Mouse (Mus musculus) Patski (cell line): ENCODE results near the gene Slco2a1. TPM values are rescaled to one million over a fixed set of nuclear protein-coding genes. Genes with fewer than 3 reads are reported as not detected.
"Not testable (repeated sequence)": the region's sequence is repeated elsewhere in the genome, so short reads cannot be mapped to it uniquely, and the experiment has no call there.

Experiments
- ATAC-seq: fragments of 100-300 bp; one replicate; pipeline ENCODE4 v1.8.0; 2021
- CTCF ChIA-PET: fragments of 350-600 bp; sonication (Branson Sonifier 250); formaldehyde crosslinking; loops from one replicate; lab custom pipeline; 2022; ENCODE audit warnings: inconsistent platforms; lab: Charles Lee
- POLR2A ChIA-PET: fragments of 350-600 bp; sonication (Branson Sonifier 250); formaldehyde crosslinking; loops from one replicate; lab custom pipeline; 2022; ENCODE audit warnings: antibody characterized with exemption, inconsistent platforms; lab: Charles Lee
- DNase-seq: peaks from one replicate; pipeline ENCODE4 v3.0.0-alpha.2; 2011; ENCODE audit warnings: low read depth, low spot score
- H3K27me3 ChIP-seq: fragments of 371-371 bp; one replicate; pipeline ENCODE4 v1.5.1; 2021
- CTCF ChIP-seq: fragments of 100-300 bp; IDR thresholded peaks from one replicate; pipeline ENCODE4 v1.5.1; 2021
- in situ Hi-C: fragments of 300-500 bp; cut with MboI; formaldehyde crosslinking; loops from 3 replicates; pipeline ENCODE4 v1.11.1; 2018; ENCODE audit warnings: low pct_unique_long_range_greater_than_20kb, mixed read lengths
- polyA plus RNA-seq: library from polyadenylated mRNA; unstranded; gene quantifications from one replicate; pipeline ENCODE4 v1.2.3, GENCODE M21; 2021

The Slco2a1 gene
- polyA plus RNA-seq, 1 experiment from 2014 or later, result 14.9 TPM

DNA sequence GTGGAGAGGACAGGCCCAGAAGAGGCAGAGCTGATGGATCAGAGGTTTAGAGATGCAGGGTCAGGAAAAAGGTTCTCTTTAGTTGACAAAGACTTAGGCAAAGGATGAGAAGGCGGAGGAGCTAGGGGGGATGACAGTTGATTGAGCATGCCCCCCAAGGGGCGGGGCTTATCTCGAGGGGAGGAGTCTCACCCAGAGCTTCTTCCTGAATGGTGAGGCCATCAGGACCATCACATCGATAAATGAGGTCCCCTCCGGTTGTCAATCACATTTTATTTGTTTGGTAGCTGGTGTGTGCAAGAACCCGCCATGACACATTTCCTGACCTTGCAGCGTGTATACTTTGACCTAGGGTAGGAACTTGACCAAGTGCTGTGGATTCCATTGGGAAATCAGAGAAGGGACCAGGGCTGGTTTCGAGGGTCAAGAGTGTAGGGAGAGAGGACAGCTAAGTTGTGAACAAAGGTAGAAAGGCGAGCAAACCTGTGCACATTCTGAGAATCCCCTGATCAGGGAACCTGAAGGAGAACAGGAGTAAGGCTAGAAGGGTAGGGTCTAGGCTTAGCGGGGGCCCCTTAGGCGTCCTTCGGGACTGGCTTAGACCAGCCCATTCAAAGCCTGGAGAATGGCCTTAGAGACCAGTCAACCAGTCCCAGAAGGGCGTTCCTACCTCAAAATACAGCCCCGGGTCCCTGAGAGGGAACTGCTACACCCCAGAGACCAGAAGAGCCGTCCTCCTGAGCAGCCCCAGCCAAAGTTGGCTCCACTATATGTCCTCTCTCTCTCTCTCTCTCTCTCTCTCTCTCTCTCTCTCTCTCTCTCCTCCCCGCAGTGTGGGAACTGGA is 102.7 kb downstream of the Slco2a1 start:
- ATAC-seq (no peak), DNase-seq (no peak)
- H3K27me3 ChIP-seq, result no peaks in the 10 kb centered on the region
- CTCF ChIA-PET, result interaction anchor here (1.4 kb wide), 1 partner anchor 61 kb away, joined by 3 read pairs; no protein-coding TSS in a partner anchor
- TF ChIP-seq CTCF, result no peak
- in situ Hi-C loops, result no loop called here
- POLR2A ChIA-PET, result no interaction called here

DNA sequence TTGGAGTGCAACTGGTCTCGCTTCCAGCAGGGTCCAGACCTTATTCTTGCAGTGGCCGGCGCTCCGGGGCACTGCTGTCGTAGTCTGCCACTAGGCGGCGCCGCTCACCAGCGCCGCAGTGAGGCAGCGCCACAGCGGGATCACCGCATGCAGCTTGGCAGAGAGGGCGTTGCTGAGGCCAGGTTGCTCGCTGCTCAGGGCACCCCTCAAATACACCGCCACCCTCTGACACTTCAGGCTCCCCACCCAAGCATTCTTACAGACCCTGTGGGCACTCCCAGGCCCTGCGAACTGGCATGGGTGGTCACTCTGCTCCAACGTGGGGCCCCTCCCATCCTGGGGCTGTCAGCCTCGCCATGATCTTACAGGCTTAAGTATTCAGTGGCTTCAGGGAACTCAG is 103.7 kb downstream of the Slco2a1 start:
- DNase-seq, result no peak
- POLR2A ChIA-PET, result no interaction called here
- CTCF ChIA-PET, result interaction anchor here (1.4 kb wide), 1 partner anchor 62 kb away, joined by 3 read pairs; no protein-coding TSS in a partner anchor
- in situ Hi-C loops, result no loop called here
- TF ChIP-seq CTCF, result peak; percentile 86
- H3K27me3 ChIP-seq, result no peaks in the 10 kb centered on the region
- peak; percentile 40 for ATAC-seq

DNA sequence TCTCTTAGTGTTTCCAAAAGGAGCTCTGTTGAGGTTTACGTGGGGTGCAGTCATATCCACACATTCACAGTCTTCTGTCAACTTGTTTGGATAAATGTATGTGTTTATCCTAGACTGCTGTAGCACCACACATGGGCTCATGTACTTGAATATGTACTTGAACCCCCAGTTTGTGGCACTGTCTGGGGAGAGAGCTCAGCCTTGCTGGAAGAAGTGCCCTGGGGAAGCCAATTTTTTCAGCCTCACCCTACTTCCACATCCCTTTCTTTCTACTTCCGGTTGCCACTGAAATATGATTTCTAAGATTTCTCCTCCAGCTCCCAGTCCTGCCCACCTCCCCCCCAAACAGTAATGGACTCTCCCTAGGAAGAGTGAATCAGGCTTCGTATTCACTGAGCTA is 105.2 kb downstream of the Slco2a1 start:
- no peaks in the 10 kb centered on the region for H3K27me3 ChIP-seq
- no peak for DNase-seq
- ATAC-seq, result no peak
- ChIA-PET POLR2A (interaction anchor here (0.5 kb wide), 1 partner anchor 169 kb away, joined by 3 read pairs; no protein-coding TSS in a partner anchor), CTCF (interaction anchor here (1.2 to 1.7 kb wide), 2 partner anchors 11 to 18 kb away, joined by 4 to 8 read pairs; partner anchors contain the start of gene Rab6b)
- in situ Hi-C loops, result no loop called here
- no peak for TF ChIP-seq CTCF

- POLR2A ChIA-PET, CTCF ChIA-PET, DNase-seq, in situ Hi-C loops, ATAC-seq, H3K27me3 ChIP-seq: not testable (repeated sequence)
Measured at GRCm38 (mm10) chr9:103108341-103108798, 119.9 kb downstream of the Slco2a1 start.

GRCm38 (mm10) chr9:103108943-103109670 is 120.6 kb downstream of the Slco2a1 start:
- H3K27me3 ChIP-seq, result no peaks in the 10 kb centered on the region
- TF ChIP-seq CTCF, result no peak
- DNase-seq, result no peak
- no peak for ATAC-seq
- POLR2A ChIA-PET, result no interaction called here
- in situ Hi-C loops, result no loop called here
- CTCF ChIA-PET, result no interaction called here

DNA sequence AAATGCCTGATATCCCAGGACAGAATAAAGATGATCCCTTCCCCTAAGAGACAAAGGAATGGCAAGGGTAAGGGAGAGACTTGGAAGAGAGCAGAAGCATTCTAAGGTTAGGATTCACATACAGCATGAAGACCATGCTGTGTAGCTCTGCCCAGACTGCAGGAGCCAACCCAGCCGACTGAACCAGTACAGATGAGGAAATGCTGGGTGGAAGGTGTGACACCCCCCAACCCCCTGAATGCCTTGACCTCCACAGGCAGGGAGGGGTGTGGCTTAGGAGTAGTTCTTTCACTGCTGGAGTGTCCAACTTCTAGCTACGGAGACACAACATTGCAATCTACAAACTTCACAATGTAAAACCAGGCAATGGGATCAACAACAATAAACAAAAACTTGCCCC is 121.4 kb downstream of the Slco2a1 start:
- no peak for DNase-seq
- H3K27me3 ChIP-seq, result no peaks in the 10 kb centered on the region
- ChIA-PET POLR2A (interaction anchor here (0.5 kb wide), 1 partner anchor 348 kb away, joined by 6 read pairs; no protein-coding TSS in a partner anchor), CTCF (no interaction called here)
- ATAC-seq, result no peak
- in situ Hi-C loops, result loop anchor here (10.0 kb wide), 1 partner anchor 195 kb away; the partner anchor contains the start of genes 1300017J02Rik and Topbp1
- TF ChIP-seq CTCF, result no peak

DNA sequence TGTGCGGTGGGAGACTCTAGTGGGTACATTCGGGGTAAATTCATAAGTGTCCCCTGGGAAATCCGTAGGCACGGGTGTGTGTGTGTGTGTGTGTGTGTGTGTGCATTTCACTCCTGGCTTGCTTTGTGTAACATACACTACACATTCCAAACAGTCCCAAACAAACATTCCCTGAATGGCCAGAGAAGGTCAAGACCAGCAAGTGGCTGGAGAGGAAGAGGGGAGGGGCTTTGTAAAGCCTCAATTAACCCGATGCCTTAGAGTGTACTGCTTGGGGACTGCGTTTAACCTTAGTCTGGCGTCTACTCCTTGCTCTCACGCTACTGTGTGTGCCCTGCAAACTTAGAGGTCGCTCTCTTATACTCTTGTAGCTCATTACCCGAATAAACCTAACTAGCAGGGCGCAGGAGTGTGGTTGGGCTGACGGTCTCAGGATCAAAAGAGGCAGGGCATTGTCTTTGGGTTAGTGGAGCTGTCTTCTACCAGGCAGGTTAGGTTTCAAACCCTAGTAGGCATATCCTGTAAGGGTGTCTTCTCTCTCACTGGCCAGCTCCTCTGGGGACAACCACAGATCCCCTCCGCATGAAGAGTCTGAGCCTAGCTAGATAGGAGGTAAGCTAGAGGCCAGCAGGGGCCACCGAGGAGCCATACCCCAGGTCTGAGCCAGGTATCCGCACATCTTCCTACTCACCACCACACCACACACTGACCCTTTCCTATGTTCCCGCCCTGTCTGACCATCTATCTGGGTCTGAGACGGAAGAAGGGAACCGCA is 122.4 kb downstream of the Slco2a1 start:
- in situ Hi-C loops, result loop anchor here (10.0 kb wide), 1 partner anchor 194 kb away; the partner anchor contains the start of genes 1300017J02Rik and Topbp1
- peak; percentile 38 for ATAC-seq
- ChIA-PET CTCF (interaction anchor here (0.8 to 1.1 kb wide), 2 partner anchors 12 to 17 kb away, joined by 3 to 4 read pairs; no protein-coding TSS in a partner anchor), POLR2A (no interaction called here)
- no peak for DNase-seq
- no peaks in the 10 kb centered on the region for H3K27me3 ChIP-seq
- no peak for TF ChIP-seq CTCF

DNA sequence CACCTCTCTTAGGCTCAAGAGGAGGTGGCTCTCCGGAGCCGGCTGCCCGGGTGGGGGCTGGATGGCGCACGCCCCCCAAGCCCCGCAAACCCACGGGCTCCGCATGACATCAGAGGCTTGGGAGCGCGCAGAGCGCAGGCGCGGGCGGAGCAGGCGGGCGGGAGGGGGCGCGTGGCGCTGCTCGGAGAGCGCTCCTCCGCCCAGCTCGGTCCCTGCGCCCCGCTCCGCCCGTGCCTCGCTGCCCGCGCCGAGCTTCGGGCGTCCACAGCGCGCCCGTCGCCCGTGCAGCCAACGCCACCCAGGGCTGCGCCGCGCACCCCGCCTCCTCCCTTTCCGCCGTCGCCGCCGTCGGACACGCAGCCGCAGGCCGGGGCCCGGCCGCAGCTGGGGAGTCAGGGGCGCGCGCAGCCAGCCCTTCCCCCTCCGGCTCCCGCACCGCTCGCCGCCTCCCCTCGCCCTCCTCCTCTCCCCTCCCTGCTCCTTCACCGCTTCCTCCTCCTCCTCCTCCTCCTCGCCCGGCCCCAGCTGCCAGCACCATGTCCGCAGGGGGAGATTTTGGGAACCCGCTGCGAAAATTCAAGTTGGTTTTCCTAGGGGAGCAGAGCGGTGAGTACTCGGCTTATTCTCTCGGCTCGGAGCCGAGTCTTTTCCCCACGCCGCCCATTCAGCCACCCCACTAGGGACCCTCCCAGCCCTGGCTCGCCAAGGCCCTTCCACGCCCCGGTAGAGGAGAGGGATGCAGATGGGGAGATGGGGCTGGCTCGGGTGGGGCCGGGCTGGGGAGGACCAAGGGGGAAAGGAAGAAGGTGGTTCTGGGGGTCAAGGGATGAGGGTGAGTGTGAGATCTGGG is 123.3 kb downstream of the Slco2a1 start, which contains the start of gene Rab6b:
TSS of gene Rab6b (plus strand) at position 167 of the 850 bp plus-strand sequence.
- POLR2A ChIA-PET, result interaction anchor here (0.6 kb wide), 2 partner anchors 90 to 167 kb away, joined by 3 read pairs; partner anchors contain the start of gene Srprb
- no peak for DNase-seq

More for the DNA sequence above, 123.3 kb downstream of the Slco2a1 start, which contains the start of gene Rab6b:
- CTCF ChIA-PET, result interaction anchor here (0.8 to 1.1 kb wide), 2 partner anchors 13 to 18 kb away, joined by 3 to 4 read pairs; no protein-coding TSS in a partner anchor
- no peaks in the 10 kb centered on the region for H3K27me3 ChIP-seq
- no peak for TF ChIP-seq CTCF
- ATAC-seq, result peak; percentile 78
- in situ Hi-C loops, result loop anchor here (10.0 kb wide), 1 partner anchor 193 kb away; the partner anchor contains the start of genes 1300017J02Rik and Topbp1
